Mouse (Mus musculus) hindbrain, embryonic 16.5 days (tissue): ENCODE measurements around the gene Best1. TPM values are rescaled to one million over a fixed set of nuclear protein-coding genes. Genes with fewer than 3 reads are reported as not detected.
"Not testable (repeated sequence)": the region's sequence is repeated elsewhere in the genome, so short reads cannot be mapped to it uniquely, and the experiment has no call there.

Experiments
- ATAC-seq: fragments of 200-750 bp; cut with Nextera tagmentation; 2 replicates; pipeline ENCODE4 v1.8.0; 2017; ENCODE audit warnings: moderate TSS enrichment, moderate library complexity
- H3K27ac ChIP-seq: fragments of 300-500 bp; sonication (generic); 2 replicates; pipeline ENCODE4 v1.5.1; 2014; ENCODE audit warnings: low read depth, mild to moderate bottlenecking, control low read depth, low read length, moderate library complexity
- H3K27me3 ChIP-seq: fragments of 300-500 bp; sonication (generic); replicated peaks from 2 replicates; pipeline ENCODE4 v1.6.1; 2014; ENCODE audit warnings: low read length; ENCODE audit not compliant: control insufficient read depth, insufficient read depth
- H3K36me3 ChIP-seq: fragments of 300-500 bp; sonication (generic); 2 replicates; pipeline ENCODE4 v1.6.1; 2014; ENCODE audit warnings: mild to moderate bottlenecking, low read length, moderate library complexity, mixed read lengths; ENCODE audit not compliant: control insufficient read depth, insufficient read depth
- H3K4me1 ChIP-seq: fragments of 300-500 bp; sonication (generic); 2 replicates; pipeline ENCODE4 v1.6.1; 2014; ENCODE audit warnings: low read depth, low read length; ENCODE audit not compliant: control insufficient read depth, insufficient read depth
- H3K4me2 ChIP-seq: fragments of 300-500 bp; sonication (generic); 2 replicates; pipeline ENCODE4 v1.6.1; 2014; ENCODE audit warnings: mild to moderate bottlenecking, low read length, control low read depth, moderate library complexity
- H3K4me3 ChIP-seq: fragments of 300-500 bp; sonication (generic); 2 replicates; pipeline ENCODE4 v1.5.1; 2014; ENCODE audit warnings: mild to moderate bottlenecking, low read length, control low read depth, moderate library complexity
- H3K9ac ChIP-seq: fragments of 300-500 bp; sonication (generic); 2 replicates; pipeline ENCODE4 v1.6.1; 2014; ENCODE audit warnings: low read depth, mild to moderate bottlenecking, control low read depth, low read length, moderate library complexity
- H3K9me3 ChIP-seq: fragments of 300-500 bp; sonication (generic); 2 replicates; pipeline ENCODE4 v1.6.1; 2014; ENCODE audit warnings: mild to moderate bottlenecking, low read length, moderate library complexity; ENCODE audit not compliant: control insufficient read depth
- WGBS: fragments of 180-500 bp; shearing (Covaris S2); extraction: QIAGEN DNeasy Blood & Tissue Kit; methylation state at CpG from one replicate; pipeline ENCODE4 v1.1.7; 2014; 5-methylcytosine and 5-hydroxymethylcytosine counted together
- polyA plus RNA-seq: library from polyadenylated mRNA; unstranded; fragments of >200 nt; fragmentation: Nextera tagmentation; extraction: Ambion mirVana; gene quantifications from 2 replicates; pipeline ENCODE4 v1.2.1, GENCODE M21; 2015

Best1 gene
- polyA plus RNA-seq, 1 experiment from 2014 or later = 3.2 TPM

- Histone ChIP-seq H3K9ac (peak overlapping the region; percentile 65), H3K27me3 (no peaks in the 10 kb centered on the region), H3K4me3 (peak overlapping the region; percentile 73), H3K4me2 (peak overlapping the region; percentile 74), H3K4me1 (peaks cover 15% of the 10 kb centered on the region), H3K9me3 (no peaks in the 10 kb centered on the region), H3K36me3 (peaks cover 16% of the 10 kb centered on the region), H3K27ac (peak overlapping the region; percentile 89)
- 64% methylated on average over 4 of the region's 4 CpGs for WGBS
- no peak for ATAC-seq
Measured at GRCm38 (mm10) chr19:9981621-9982020, 19.8 kb downstream of the Best1 start.

DNA sequence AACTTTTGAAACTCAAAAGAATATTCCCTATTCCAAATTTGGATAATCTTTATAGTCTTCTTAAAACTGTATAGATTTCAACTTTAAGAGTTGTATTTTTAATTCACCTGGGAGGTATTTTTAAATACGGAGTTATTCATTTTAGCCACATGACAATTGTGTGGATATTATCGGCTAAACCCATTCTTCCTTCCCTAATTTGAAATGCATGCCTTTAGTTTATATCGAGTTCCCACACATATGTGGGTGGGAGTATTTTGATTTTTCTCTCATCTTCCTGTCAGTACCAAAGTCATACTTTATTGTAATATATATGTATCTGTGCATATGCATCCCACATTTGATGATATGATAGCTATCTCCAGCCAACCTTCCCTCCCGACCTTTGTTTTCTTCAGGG, 21.2 kb downstream of the Best1 start, which contains the start of gene Fth1:
Gene Fth1 (plus strand): TSS at position 341 of the 400 bp plus-strand sequence.
- 94% methylated on average over 4 of the region's 4 CpGs for WGBS
- Histone ChIP-seq H3K4me2 (no peak within 1 kb of the TSS), H3K9ac (no peak within 1 kb of the TSS)

GRCm38 (mm10) chr19:9979156-9979555, 22.3 kb downstream of the Best1 start:
- peak overlapping the region; percentile 45; the same call in 1 of the 2 replicates for H3K27ac ChIP-seq
- WGBS = 79% methylated on average over 2 of the region's 2 CpGs
- ATAC-seq = no peak

More for the DNA sequence above, 21.2 kb downstream of the Best1 start, which contains the start of gene Fth1:
- no peaks in the 10 kb centered on the region for H3K9me3 ChIP-seq
- H3K27me3 ChIP-seq = no peaks in the 10 kb centered on the region
- H3K4me3 ChIP-seq = no peak within 1 kb of the TSS
- peaks cover 15% of the 10 kb centered on the region for H3K4me1 ChIP-seq
- H3K27ac ChIP-seq = no peak within 1 kb of the TSS
- peaks cover 6% of the 10 kb centered on the region; the same call in 1 of the 2 replicates for H3K36me3 ChIP-seq
- no peak for ATAC-seq

GRCm38 (mm10) chr19:9978431-9978951, 22.9 kb downstream of the Best1 start:
- WGBS = 58% methylated on average over 5 of the region's 5 CpGs
- peak overlapping the region; percentile 45; the same call in 1 of the 2 replicates for H3K27ac ChIP-seq

More at GRCm38 (mm10) chr19:9979156-9979555, 22.3 kb downstream of the Best1 start:
- no peak overlapping the region for H3K4me3 ChIP-seq
- no peak overlapping the region for H3K4me2 ChIP-seq
- H3K36me3 ChIP-seq = no peaks in the 10 kb centered on the region
- peaks cover 15% of the 10 kb centered on the region for H3K4me1 ChIP-seq
- no peaks in the 10 kb centered on the region for H3K27me3 ChIP-seq
- no peaks in the 10 kb centered on the region for H3K9me3 ChIP-seq
- H3K9ac ChIP-seq = no peak overlapping the region

GRCm38 (mm10) chr19:9977085-9977484, 24.3 kb downstream of the Best1 start:
- no peaks in the 10 kb centered on the region for H3K36me3 ChIP-seq
- no peaks in the 10 kb centered on the region for H3K9me3 ChIP-seq
- H3K4me3 ChIP-seq = no peak overlapping the region
- no peaks in the 10 kb centered on the region for H3K27me3 ChIP-seq
- peaks cover 7% of the 10 kb centered on the region for H3K4me1 ChIP-seq
- H3K4me2 ChIP-seq = no peak overlapping the region
- ATAC-seq = no peak
- H3K9ac ChIP-seq = no peak overlapping the region
- 92% methylated on average over 10 of the region's 10 CpGs for WGBS
- H3K27ac ChIP-seq = no peak overlapping the region

More at GRCm38 (mm10) chr19:9978431-9978951, 22.9 kb downstream of the Best1 start:
- H3K9me3 ChIP-seq = no peaks in the 10 kb centered on the region
- H3K4me3 ChIP-seq = no peak overlapping the region
- peaks cover 9% of the 10 kb centered on the region for H3K4me1 ChIP-seq
- H3K36me3 ChIP-seq = no peaks in the 10 kb centered on the region
- ATAC-seq = no peak
- H3K4me2 ChIP-seq = no peak overlapping the region
- no peak overlapping the region for H3K9ac ChIP-seq
- H3K27me3 ChIP-seq = no peaks in the 10 kb centered on the region

DNA sequence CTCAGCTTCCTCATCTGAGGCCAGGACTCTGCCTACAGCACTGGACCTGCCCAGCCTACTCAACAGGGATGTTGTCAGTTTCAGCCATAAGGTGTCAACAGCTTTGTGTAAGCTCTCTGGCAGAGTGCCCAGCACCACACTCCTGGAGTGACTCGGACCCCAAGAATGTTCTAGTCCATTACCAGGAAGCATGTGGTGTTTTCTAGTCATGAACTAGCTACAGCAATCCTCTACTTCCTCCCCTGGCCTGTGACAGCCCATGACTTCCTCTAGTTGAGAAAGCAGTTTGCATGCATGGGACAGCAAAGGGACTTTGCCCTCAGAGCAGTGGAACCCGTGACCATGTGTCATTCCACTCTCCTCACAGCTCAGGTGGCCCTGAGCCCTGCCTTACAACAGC, 26.6 kb downstream of the Best1 start:
- WGBS = 53% methylated on average over 2 of the region's 2 CpGs
- H3K9me3 ChIP-seq, H3K27me3 ChIP-seq, ATAC-seq, H3K27ac ChIP-seq, H3K4me3 ChIP-seq, H3K36me3 ChIP-seq, H3K4me1 ChIP-seq, H3K9ac ChIP-seq, H3K4me2 ChIP-seq: not testable (repeated sequence)

- H3K9ac ChIP-seq = no peak overlapping the region
- H3K36me3 ChIP-seq = no peaks in the 10 kb centered on the region
- H3K27me3 ChIP-seq = no peaks in the 10 kb centered on the region
- H3K27ac ChIP-seq = no peak overlapping the region
- H3K4me3 ChIP-seq = no peak overlapping the region
- H3K9me3 ChIP-seq = no peaks in the 10 kb centered on the region
- no peak overlapping the region for H3K4me2 ChIP-seq
- no peaks in the 10 kb centered on the region for H3K4me1 ChIP-seq
- ATAC-seq = no peak
- 85% methylated on average over 8 of the region's 10 CpGs for WGBS
Measured at GRCm38 (mm10) chr19:9968081-9968787, 33.2 kb downstream of the Best1 start.

DNA sequence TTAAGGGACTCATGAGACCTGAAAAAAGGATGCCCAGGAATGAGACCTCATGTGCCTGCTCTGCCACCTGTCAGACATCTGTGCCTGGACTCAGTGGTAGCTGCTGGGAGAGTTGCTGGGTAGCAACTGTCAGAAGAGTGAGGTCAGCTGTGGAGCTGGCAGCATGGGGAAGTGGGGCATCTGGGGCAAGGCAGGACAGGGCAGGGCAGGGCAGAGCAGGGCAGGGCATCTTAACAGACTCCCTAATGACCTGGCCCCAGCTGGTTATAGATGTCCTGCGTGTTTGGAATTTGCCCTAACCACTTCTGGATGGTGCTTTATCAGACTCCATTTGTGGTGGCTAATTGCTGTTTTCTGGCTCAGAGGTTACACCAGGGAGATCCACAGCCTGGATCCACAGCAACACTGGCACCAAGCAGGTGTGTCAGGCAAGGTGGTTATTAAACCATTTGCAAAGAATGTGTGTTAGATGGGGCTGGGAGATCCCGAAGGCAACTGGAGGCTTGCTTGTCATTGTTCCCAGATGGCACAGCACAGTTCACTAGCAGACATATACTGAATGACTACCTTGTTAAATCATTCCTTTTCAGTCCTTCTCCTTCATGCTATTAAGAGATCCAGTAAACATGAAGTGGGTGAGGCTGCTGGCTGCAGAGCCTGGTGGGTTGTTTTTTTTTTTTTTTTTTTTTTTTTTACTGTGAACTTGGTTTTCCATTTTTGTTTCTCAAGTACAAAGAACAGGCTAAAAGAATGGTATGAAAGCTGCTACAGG, 35.2 kb downstream of the Best1 start:
- no peaks in the 10 kb centered on the region for H3K4me1 ChIP-seq
- no peaks in the 10 kb centered on the region for H3K36me3 ChIP-seq
- H3K9ac ChIP-seq = no peak overlapping the region
- H3K27me3 ChIP-seq = no peaks in the 10 kb centered on the region
- no peak overlapping the region for H3K4me2 ChIP-seq
- no peak for ATAC-seq
- H3K4me3 ChIP-seq = no peak overlapping the region
- H3K27ac ChIP-seq = no peak overlapping the region
- WGBS = 54% methylated on average over 2 of the region's 2 CpGs
- H3K9me3 ChIP-seq = no peaks in the 10 kb centered on the region
